Mouse (Mus musculus) embryonic fibroblast, embryonic 13.5 days (primary cell): Measurements from ENCODE around the gene Basp1. TPM values are rescaled to one million over a fixed set of nuclear protein-coding genes. Genes with fewer than 3 reads are reported as not detected.

Source experiments
- H3K27ac ChIP-seq: 2 replicates; pipeline ENCODE4 v1.5.1; 2012; ENCODE audit warnings: low read length, control low read depth, inconsistent platforms; ENCODE audit not compliant: insufficient read depth
- H3K4me1 ChIP-seq: 2 replicates; pipeline ENCODE4 v1.6.1; 2011; ENCODE audit warnings: low read length; ENCODE audit not compliant: control insufficient read depth, insufficient read depth
- H3K4me3 ChIP-seq: 2 replicates; pipeline ENCODE4 v1.5.1; 2011; ENCODE audit warnings: mild to moderate bottlenecking, control low read depth, low read length; ENCODE audit not compliant: insufficient read depth
- CTCF ChIP-seq: IDR thresholded peaks from 2 replicates; pipeline ENCODE4 v1.5.1; 2011; ENCODE audit warnings: mild to moderate bottlenecking, control low read depth, low read length, moderate library complexity, borderline replicate concordance; ENCODE audit not compliant: insufficient read depth
- POLR2A ChIP-seq: IDR thresholded peaks from 2 replicates; pipeline ENCODE4 v1.6.1; 2011; ENCODE audit warnings: low read depth, mild to moderate bottlenecking, control low read depth, low read length, moderate library complexity
- polyA plus RNA-seq: library from polyadenylated mRNA; stranded (reverse); fragments of >200 nt; gene quantifications from 2 replicates; pipeline ENCODE4 v1.2.4, GENCODE M21; 2011; ENCODE audit warnings: low read depth; ENCODE audit not compliant: missing spikeins, insufficient read length

Basp1 gene
- polyA plus RNA-seq, 1 experiment, result 232 TPM

DNA sequence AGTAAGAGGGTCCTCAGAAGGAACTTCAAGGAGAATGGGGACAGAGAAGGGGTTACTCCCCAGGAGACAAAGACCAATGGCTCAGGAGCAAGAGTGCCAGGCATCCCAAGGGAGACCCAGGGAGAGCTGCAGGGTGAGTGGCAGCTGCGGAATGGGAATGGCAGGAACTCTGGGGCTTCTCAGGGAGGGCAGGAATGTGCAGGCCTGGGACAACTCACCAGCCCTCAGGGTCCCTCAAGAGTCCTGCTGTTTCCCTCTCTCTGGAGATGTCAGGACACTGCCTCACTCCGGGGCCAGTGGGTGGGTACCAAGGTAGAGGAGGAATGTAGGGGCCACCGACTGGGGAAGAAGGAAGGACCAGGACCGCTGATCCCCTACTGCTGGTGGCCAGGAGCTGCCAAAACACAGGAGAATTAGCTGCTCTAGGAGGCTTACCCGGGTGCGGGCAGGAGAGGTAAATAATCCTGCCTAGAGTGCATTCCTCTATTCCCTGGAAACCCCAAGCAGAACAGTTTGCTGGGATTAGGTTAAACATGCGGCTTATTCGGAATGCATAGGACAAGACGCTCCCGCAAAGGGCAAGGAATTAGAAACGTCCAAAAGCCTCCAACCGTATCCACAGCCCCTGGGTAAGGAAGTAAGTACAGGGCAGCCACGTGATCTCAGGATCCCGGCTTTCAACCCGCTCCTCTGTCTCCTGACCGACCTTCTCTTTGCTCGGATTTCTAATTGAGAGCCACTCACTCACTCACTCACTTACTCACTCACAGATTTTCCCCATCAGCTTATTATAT, 32.0 kb upstream of the Basp1 start:
- Histone ChIP-seq H3K4me3 (no peak overlapping the region), H3K4me1 (peaks cover 19% of the 10 kb centered on the region), H3K27ac (0 out of 2 replicates have a peak overlapping the region, but pooled peaks have one; percentile 0)
- no peak for TF ChIP-seq CTCF
- no peak for TF ChIP-seq POLR2A

DNA sequence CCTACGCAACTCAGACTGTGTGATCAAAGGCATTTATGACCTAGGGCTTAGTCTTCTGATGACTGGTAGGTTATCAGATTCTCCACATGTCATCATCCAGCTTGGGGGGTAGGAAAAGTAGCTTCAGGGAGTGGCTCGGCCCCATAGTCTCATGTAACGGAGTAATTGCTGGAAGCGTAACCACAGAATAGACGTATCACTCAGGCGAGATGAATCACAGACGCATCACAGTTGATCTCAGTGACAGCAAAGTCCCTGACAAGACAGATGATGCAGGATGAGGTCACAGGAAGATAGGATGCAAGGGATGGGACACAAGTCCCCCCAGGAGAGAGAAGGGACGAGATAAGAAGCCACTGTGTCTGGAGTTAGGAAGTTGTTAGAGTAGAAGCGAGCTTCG, 30.6 kb upstream of the Basp1 start:
- TF ChIP-seq POLR2A (no peak), CTCF (no peak)

DNA sequence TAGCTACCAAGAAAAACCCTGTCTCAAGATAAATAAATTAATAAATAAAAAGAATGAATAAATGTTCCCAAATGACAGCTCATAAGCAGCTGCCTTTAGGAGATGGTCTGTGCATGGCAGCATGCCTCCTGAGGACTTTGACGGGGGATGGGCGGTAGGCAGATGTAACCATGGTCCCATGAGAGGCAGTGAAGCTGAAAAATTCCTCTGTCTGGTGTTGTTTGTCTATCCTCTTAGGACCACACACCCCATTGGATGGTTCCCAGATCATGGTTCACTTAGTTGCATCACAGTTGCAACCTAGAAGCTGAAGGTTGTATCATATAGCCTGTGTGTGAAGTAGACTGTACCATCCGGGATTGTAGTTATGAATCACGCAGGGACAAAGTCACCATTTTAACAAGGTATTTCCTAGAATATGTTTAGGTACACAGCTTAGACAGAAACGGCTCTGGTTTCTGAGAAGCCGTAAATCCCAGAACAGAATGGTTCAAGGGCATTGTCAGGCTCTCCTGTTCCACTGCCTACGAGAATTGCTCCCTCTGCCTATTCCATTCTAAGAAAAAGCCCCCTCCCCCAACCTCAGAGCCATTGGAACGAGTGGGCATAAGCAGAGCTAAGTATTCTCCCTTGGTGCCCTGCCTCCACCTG, 29.7 kb upstream of the Basp1 start:
- TF ChIP-seq CTCF (no peak), POLR2A (no peak)
- Histone ChIP-seq H3K27ac (no peak overlapping the region), H3K4me3 (no peak overlapping the region), H3K4me1 (peaks cover 13% of the 10 kb centered on the region)

More for the DNA sequence above, 30.6 kb upstream of the Basp1 start:
- Histone ChIP-seq H3K4me1 (peaks cover 16% of the 10 kb centered on the region), H3K4me3 (no peak overlapping the region), H3K27ac (no peak overlapping the region)

DNA sequence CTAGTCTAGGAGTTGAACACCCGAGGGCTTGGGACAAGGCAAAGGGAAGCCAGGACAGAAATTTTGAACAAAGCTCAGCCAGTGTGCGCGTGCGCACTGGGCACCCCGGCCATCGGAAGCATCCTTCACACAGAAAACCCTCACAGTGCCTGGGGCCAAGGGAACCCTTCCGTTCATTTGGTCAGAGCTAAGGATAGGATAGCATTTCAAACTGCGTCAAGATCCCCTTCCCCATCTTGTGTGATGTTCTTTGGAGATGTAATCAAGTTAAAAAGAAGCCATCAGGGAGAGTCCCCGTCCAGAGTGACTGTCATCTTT, 28.3 kb upstream of the Basp1 start:
- Histone ChIP-seq H3K4me3 (no peak overlapping the region), H3K4me1 (peaks cover 13% of the 10 kb centered on the region), H3K27ac (peak overlapping the region; percentile 19; the same call in 1 of the 2 replicates)
- TF ChIP-seq POLR2A, result no peak
- TF ChIP-seq CTCF, result no peak

DNA sequence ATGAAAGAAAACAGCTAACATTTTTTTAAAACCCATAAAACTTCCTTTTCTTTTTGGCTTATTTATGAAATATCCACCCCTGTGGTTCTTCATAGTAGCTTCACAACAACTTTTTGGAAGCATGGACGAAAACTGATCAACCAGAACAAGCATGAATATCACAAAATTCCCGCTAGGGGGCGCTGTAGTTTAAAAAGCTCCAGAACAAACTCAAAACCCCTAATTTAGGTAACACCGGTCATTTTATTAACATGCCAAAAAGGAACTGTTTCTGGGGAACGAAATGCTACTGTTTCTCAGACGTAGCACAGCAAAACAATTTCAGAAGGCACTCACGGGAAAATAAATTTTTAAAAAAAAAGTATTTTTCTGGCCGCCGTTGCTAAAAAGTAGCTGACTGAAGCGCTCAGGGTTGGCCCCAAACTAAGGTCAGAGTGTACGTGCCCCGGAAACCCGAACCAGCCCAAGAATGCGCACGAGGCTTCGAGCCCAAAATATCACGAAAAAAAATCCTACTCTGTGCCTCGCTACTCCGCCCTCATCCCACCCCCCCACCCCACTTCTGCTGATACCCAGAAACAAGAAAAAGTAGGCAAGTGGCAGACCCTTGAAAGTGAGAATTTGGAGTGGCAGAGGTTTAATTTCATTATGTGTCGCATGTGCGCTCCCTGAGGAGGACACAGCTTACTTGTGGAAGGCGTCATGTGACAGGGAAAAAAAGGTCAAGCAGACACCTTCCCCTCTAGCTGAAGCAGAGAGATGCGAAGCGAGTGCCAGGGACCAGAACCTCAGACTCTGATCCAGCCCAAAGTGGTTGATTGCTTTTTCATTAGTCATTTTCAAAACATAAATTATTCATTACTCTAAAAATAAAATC, 27.7 kb upstream of the Basp1 start:
- Histone ChIP-seq H3K27ac (peak overlapping the region; percentile 59; the same call in 1 of the 2 replicates), H3K4me3 (peak overlapping the region; percentile 9; the same call in 1 of the 2 replicates)
- TF ChIP-seq CTCF, result no peak
- no peak for TF ChIP-seq POLR2A

DNA sequence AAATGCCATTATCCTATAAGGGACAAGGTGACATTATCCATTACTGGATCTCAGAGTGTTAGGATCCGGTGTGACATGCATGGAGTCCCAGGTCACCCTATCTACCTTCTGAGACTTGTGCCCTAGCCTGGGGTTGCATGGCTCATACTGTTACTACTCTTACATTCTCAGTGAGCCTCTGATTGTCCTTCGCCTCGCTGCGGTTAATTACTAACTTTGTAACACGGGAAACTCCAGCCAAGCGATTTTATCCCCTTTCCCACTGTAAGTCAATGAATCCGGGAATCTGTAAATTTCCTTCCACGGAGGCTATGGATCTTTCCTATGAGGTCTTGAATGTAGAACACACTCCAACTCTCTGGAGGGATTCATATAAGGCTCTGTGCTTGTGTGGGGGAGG, 26.8 kb upstream of the Basp1 start:
- Histone ChIP-seq H3K27ac (no peak overlapping the region), H3K4me3 (no peak overlapping the region), H3K4me1 (peaks cover 10% of the 10 kb centered on the region)
- TF ChIP-seq POLR2A (no peak), CTCF (no peak)

More for the DNA sequence above, 27.7 kb upstream of the Basp1 start:
- peaks cover 13% of the 10 kb centered on the region for H3K4me1 ChIP-seq

DNA sequence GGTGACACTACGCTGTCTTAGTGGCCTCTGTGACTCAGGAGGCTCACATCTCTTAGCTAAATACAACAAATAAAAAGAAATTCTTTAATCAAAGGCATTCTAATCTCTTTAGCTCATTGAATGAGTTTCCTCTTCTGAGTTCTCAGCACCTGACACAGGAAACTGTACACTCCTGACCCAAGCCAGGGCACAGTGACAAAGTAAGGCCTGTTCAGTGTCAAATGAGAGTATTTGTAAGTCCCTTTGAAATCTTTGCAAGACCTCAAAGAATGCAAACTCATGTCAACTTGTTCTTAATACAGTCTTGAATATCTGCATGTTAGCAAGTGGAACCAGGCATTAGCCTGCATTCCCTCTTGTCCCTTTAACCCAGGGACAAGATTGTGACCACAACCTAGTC, 18.8 kb upstream of the Basp1 start:
- Histone ChIP-seq H3K4me3 (no peak overlapping the region), H3K4me1 (peaks cover 2% of the 10 kb centered on the region; the same call in 1 of the 2 replicates), H3K27ac (no peak overlapping the region)
- no peak for TF ChIP-seq POLR2A
- no peak for TF ChIP-seq CTCF

DNA sequence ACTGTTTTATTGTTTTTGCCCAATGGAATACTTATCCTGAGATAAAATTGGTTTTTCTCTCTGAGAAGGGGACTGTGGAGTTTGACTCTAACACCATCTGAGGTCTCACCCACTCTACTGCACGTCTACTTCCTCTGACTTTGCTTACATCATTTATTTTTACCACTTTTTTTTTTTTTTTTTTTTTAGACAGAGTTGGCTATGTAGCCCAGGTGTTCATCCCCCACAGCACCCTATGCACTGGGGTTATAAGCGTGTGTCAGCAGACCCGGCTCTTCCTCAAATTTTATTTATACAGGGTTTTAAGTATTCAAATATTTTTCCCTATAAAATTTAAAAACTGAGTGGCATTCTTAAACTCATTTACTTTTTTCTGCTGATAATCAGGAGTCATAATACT, 16.6 kb upstream of the Basp1 start:
- Histone ChIP-seq H3K27ac (no peak overlapping the region), H3K4me3 (no peak overlapping the region), H3K4me1 (peaks cover 2% of the 10 kb centered on the region; the same call in 1 of the 2 replicates)
- TF ChIP-seq POLR2A, result no peak
- TF ChIP-seq CTCF, result no peak

DNA sequence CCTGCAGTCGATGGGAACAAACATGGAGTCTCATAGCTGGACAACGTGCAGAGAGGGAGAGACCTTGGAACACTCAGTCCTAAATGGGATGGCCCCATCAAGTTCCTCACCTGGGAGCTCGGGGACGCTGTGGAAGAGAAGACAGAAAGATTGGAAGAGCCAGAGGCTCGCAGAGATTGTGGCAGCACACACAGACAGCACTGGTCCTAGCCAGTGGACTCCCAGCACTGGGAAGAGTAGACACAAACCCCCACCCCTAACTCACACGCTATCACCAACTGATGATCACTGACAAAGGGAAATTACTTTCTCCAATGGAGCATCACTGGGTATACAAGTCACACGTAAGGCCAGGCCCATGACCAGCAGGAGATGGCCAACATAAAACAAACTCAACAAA, 15.4 kb upstream of the Basp1 start:
- Histone ChIP-seq H3K27ac (no peak overlapping the region), H3K4me1 (peaks cover 2% of the 10 kb centered on the region; the same call in 1 of the 2 replicates), H3K4me3 (no peak overlapping the region)
- TF ChIP-seq POLR2A, result no peak
- no peak for TF ChIP-seq CTCF
